Mouse (Mus musculus) adrenal gland, postnatal 4 days (tissue): ENCODE data around the gene Lhpp. TPM values are rescaled to one million over a fixed set of nuclear protein-coding genes. Genes with fewer than 3 reads are reported as not detected.

Source experiments
- DNase-seq, 2 experiments: peaks; one replicate each; pipeline ENCODE4 v3.0.0; 2021 to 2022; ENCODE audit warnings: low spot score in 2 of 2, mixed read lengths in 2 of 2
- total RNA-seq, 2 experiments: library from RNA; stranded (reverse); gene quantifications; 2 replicates each; pipeline ENCODE4 v1.2.3; 2021

Lhpp gene
- total RNA-seq, 2 experiments from 2014 or later, result 18.7 to 18.9 TPM

DNA sequence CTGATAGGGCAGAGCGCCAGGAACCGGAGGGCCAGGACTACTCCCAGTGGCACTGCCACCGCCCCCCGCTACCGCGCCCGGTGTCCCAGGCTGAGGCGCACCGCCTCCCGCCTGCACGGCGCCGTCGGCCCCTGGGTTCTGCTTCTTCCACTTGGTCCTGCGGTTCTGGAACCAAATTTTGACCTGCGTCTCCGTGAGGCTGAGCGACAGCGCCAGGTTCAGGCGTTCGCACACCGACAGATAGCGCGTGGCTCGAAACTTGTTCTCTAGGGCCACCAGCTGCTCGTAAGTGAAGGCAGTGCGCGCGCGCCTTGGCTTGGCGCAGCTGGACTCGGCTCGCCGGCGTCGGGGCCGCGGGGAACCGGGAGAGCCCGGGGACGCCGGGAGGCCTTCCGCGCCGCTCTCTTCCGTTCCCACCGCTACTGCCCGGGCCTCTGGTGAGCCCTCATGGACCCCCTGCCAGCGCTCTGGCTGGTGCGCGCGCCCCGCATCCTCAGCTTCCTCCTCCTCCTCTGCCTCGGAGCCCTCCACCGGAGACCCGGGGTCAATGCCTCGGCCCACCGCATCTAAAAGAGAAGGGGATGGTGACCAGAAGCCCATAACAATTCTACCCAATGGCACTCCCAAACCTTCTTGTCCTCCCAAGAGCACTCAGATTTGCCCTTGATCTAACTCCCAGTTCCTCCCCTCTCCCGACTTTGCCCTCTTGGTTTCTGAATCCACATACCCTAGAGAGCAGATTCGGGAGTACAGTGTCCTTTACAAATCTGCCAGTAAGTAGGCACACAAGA lies 13.0 kb upstream of the Lhpp start:
- DNase-seq, result no peak

DNA sequence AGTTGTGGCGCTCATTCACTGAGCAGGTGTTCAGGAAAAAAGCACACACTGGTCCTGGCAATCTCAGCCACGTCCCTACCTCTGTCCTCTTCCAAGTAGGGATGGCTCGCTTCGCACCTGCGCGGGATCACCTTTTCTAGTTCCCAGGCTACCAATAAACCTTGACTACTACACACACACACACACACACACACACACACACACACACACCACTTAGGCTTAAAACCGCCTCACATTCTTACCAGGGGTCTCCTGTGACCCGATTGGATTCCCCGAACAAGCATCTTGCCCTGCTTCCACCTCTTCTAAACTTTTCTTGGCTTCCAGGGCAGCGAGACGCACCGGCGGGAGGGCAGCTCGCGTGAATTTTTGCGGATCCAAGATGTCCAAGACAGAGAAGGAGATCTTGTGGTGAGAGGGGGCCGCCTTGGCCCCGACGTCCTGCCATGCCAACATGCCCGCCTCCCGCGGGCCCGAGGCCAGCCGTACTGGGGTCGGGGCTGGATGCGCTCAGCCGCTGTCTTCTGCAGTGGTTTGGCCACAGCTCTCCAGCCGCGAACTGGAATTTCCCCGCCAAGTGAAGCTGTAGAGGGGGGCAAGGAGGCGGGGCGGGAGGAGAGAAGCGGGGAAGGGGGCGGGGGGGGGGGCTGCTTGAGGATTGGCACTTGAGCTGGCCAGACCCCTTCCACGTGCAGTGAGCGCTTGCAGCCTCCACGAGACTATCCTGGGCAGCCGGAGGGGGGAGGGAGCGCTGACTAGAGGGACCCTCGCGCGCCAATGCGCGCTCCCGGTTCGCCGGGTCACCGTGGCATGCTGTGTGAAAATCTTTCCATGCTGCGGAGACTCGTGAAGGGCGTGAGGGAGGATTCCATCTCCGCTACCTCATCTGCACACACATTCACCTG lies 11.1 kb upstream of the Lhpp start, which contains the start of gene Nkx1-2:
Gene Nkx1-2 (minus strand): TSS at position 567 of the 905 bp plus-strand sequence.
- no peak for DNase-seq

DNA sequence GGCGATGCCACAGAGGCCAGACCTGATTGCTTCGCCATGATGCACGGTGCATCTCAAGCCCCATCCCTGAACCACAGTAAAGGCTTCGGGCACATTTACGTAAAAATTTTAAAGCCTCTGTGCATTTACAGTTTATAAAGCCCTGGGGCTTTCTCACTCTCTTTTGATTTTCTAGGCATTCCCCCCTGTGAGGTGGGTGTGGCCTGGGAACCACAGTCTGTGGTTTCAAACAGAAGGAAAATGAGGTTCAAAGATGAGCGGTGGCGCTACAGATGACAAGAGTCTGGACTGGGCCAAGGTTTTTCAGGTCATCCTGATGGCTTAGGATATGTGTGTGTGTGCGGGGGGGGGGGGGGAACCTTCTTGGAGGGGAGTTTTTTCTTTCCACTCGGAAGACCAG lies 10.4 kb upstream of the Lhpp start:
- no peak for DNase-seq

DNA sequence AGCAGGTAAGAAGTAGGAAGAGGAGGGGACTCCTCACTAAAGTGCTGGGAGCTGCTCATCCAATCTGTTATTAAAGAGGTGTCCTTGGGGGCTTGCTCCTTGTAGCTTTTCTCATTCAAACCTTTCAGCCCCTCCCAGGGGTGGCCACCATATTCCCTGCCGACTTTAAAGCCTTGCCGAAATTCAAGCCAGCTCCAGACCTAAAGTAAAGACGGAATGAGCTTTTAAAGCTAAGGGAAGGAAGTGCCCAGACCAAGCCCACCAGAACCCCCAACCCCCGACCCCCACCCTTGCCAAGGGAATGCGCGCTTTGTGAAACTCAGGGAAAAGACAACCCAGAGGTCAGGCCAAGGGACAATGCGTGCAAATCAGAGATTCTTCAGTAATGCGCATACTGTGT lies 9.5 kb upstream of the Lhpp start:
- no peak for DNase-seq

DNA sequence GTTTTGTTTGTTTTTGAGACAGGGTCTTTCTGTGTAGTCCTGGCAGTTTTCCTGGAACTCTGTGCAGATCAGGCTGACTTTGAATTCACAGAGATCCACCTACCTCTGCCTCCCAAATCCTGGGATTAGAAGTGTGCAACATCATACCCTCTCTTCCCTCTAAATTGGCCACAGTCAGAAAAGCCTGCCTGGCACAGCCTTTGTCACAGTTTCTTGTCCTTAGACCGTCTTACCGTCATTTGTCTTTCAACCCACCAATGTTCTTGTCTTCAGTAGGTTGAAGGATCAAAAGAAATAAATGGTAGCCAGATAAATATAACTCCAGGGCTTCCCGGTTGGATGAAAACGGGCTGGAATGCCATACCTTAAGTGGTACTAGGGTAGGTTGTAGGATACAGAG lies 5.7 kb upstream of the Lhpp start:
- DNase-seq, result no peak

DNA sequence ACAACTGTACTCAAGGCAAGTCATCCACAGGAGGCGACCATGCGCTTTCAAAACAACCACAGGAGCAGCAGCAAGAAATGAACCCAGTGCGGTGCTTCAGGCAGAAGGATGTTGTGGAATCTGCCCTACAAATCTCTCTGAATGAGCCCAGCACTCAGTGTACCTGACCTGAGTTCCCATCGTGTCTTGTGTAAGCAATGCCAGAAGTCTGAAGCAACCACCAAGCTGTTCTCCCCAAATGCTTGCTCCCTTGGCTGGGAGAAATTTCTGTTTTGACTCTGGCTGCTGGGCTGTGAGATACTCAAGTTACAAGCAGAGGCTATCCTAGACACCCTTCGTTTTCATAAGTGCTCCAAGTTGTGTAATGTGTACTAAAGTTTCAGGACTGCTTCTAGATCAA lies 4.7 kb upstream of the Lhpp start:
- DNase-seq, result no peak

DNA sequence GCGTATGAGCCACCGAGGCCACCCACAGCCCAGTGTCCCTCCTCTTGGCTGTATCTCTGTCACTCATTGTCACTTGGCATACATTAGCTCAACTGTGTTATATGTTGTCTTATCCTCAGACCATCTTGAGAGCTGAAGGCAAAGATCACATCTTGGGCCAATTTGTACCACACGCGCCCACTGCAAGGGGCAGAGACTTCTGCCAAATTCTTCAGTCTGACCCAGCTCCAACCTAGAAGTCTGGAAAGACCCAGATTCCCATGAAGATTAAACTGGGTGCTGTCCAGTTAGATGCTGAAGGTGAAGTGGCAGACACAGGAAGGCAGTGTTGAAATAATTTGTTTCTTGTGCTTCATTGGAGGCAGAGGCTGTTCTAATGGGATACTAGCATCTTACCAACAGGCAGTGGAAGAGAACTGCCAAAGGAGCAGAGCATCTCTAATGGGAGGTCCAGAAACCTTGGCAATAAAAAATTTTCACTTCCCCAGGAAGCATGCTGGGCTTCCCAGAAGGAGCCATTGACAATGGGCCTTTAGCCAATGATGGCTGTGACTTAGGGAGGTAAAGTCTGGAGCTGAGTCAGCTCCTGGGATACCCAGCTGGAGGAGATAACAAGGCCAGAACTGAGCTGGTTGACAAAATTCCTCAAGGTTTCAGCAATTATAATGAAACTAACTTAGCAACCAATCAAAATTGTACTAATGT lies 2.0 kb upstream of the Lhpp start:
- no peak for DNase-seq

DNA sequence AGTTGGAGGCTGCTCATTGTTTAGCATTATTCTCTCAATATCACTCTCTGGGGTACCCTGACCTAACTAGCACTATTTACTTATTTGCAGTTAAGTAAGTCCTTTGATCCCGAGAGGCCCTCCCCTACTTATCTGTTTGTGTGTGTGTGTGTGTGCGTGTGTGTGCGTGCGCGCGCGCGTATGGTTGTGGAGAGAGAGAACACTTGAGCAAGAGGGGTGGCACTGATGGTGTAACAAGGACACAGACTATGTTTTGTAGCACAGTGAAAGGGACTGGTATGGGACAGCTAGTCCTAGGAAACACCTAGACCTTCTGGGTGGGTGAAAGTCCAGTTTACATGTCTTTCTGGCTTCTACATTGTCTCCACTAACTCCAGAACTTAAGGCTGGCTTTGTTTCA lies 1.1 kb downstream of the Lhpp start:
- no peak for DNase-seq

DNA sequence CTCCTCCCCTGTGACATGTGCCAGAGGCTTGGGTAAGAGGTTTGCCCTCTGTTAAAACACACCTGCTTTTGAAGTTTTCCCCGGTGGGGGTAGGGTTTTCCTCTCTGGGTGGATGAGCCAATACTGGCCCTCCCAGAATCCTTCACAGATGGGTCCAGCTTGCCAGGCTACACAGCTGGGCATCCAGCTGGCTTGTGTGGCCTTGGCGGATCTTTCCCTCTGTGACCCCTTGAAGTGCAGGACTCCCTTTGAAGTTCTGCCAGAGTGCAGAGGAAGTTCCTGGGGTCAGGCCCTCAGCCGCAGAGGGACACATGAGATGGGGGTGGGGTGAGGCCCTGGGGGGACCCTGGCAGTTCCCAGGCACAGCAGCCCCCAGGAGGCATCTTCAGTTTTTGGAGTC lies 4.9 kb downstream of the Lhpp start:
- no peak for DNase-seq

DNA sequence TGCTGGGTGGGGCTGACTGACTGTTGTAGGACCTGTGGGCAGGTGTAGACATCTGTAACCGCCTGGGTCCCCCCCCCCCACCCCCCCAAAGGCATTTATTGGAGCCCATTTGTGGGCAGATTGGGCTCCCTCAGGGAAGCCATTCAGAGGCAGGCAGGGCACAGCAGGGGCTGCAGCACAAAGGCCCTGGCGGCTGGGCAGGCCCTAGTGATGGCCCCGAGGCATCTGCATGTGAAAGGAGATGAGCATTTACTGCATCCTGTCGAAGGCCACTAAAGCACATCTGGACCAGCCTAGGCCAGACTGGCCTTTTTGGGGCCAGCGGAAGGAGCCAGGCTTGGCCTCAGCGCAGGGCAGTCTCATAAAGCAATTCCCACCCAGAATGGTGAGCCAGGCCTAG lies 6.0 kb downstream of the Lhpp start:
- no peak for DNase-seq

DNA sequence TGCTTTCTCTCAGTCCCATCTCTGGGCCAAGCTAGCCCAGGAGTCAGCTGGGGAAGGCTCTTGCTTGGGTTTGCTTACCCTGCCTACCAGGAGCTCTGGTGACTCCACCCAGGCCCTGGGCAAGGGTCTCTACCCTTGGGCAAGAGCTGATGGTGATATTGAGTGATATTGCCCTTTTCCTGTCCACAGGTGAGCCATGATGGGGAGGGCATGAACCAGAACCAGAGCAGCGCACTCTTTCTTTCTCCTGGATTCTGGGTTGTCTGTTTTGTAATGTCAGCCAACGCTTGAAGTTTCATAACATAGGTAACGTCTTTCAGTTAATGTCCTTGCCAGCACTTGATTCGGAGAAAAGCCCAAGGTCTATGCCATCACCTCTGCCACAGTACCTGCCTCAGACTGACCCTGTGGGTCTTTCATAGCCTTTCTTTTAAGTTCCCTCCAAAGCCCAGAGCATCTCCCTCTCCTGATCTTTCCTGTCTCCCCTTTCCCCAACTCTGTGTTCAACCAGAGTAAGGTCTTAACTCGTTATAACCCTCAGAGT lies 6.7 kb downstream of the Lhpp start:
- DNase-seq, result no peak

DNA sequence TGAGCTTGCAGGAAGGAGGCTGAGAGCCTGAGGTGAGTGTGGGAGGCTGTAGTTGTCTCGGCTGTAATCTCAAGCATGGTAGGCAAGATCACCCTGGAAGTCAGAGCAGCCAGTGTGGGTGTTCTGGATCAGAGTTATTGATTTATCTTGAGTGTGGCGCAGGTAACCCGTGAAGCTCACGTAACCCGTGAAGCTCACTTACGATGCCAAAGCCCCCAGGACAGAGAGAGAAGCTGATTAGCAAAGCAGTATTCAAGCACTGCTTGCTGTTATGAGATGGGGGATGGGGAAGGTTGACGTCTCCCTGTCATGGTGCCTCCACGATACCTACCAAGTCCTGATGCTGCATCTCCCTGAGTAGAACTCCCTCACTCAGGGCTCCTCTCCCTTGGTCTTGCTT lies 9.1 kb downstream of the Lhpp start:
- no peak for DNase-seq

DNA sequence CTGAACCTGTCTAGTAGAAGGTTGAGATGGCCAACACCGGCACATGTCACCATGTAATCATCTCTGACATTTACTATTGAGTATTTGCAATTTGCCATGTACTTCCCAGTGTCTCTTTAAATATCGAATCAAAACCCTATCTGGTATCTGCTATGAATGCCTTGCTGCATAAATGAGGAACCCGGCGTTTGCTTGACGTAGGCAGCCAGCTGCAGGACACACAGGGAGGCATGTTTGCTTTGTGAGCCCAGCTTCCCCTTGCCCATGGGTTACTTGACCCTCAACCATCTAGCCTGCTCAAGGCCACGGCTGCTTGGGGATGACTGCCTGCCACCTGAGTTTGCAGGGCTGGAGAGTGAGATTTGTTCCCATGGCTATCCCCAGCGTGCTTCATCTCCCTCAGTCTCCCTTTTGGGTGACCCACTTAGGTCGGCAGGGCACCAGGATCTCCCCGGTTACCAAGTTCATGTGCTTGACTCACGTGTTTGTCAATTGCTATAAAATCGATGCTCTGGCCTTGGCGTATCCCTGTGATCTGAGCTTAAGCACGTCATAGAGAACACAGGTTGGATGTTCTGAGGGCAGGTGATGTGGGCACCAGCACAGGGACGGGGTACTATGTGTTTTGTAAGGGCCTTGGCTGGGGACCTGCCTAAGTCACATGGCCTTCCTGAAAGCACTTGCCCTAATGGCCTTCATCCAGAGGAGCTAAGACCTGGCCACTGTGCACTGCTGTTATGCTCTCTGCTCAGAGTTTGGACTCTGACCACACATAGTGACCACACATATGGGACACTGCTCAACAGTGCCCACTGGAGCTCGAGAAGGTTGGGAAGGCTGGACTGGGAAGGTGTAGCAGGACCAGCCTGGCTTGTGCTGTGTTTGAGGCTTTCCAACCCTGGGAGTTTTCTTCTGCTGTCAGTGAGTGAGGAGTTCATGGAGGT lies 9.8 kb downstream of the Lhpp start:
- no peak for DNase-seq

DNA sequence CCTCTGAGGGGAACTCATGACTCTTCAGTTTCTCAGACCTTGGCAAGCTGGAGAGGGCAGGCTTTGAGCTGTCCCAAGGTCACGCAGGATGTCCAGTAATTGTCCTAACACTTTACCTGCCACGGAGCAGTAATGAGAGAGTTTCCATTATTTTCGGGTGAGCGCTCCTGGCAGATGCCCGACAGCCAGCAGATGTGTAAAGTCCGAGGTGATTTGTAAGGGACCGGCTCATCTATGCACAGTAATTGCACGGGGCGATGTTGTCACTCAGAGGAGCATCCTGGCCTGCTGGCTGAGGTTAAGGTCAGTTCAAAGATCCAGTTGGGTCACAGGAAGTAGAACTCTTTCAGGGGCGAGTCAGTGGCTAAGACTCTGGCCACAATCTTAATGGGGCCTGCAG lies 13.7 kb downstream of the Lhpp start:
- DNase-seq, result no peak

DNA sequence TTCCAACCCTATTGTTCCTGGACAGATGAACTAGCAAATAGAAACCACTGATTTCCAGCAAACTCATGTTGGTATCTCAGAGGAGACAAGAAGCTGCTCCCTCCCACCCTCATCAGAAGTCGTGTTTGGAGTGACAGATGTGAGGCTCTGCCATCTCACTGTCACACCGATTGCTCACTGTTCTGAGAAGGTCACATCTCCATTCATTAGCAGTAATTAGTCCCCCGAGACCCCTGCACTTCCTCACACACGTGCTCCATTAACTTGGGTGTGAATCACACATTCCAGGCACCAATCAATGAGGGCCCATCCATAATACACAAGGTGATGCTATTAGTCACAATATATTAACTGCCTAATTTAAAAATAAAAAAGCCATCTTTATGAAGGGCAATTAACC lies 15.7 kb downstream of the Lhpp start:
- DNase-seq, result no peak

DNA sequence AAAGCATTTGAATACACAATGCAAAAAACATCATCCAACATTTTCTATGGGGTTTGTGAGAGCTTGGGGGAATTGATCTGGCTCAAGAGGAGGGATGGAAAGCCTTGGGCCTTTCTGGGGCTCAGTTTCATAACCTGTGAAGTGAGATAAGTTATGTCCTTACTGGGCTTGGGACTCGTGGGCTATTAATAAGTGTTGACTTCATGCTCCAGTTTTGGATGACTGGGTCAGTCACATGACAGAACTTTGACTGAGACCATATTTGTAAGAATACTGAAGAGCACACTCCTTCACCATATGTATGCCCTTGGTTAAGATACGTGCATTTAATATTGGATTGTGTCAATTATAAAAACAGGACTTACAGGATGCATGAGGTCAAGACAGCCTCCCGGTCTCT lies 17.0 kb downstream of the Lhpp start:
- DNase-seq, result no peak

DNA sequence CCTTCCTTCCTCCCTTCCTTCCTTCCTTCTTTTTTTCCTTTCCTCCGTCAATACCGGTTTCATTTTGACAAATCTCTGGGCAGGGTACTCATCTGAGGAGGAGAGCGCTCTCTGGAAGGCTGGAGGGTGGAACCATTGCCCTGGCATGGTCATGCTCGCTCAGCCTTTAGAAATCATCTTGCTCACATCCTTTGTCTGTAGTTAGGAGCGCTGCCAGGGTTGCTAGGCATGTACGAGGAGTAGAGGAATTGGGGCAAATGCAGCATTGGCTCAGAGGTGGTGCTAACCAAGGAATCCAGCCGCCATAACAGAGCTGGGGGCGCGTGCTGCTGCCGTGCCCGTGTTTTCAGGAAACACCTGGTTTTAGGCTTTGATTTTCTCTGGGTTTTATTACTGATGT lies 20.9 kb downstream of the Lhpp start:
- no peak for DNase-seq

DNA sequence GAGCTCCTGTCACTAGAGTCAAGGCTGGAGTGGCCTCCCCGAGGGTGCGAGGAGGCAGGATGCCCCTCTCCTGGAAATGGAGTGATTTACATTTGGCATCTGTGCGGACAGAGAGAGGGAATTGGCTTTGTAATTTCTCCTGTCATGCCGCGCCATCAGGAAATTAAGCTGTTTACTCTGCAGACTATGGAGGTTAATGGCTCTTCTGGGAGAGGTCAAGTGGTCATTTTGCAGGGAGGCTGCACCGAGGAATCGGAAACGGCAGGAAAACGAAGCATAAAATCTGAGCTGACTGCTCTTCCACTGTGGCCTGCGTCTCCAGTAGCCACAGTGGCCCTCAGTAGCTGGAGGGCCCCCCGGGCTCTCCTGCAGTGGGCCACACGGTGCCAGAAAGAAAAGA lies 26.9 kb downstream of the Lhpp start:
- no peak for DNase-seq

DNA sequence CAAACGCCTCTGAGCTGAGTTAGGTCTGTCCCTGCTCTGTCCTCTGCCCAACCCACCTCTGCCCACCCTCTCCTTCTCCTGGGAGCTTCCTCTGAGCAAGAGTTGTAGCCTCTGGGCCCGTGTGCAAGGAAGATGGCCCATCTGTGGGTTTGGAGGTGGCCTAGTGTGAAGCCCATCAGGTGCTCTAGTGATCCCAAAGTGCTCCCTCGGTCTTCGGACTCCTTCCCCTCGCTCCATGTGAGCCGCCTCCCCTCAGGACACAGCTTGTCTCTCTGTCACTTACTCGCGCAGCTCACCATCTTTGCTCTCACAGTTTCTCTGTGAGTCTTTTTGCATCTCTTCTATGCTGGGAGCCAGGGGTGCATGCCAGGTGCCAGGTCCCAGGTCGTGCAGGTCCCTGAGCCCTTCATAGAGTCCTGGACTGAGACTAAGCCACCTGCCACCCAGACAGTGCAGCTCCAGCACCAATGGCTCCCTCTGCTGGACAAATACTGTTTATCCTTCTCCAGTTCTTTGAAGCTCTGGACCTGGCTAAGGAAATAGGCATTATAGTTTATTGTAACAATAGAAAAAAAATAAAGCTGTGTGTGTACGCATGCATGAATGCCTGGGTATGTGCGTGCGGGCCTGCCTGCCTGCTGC lies 28.1 kb downstream of the Lhpp start:
- DNase-seq, result no peak

DNA sequence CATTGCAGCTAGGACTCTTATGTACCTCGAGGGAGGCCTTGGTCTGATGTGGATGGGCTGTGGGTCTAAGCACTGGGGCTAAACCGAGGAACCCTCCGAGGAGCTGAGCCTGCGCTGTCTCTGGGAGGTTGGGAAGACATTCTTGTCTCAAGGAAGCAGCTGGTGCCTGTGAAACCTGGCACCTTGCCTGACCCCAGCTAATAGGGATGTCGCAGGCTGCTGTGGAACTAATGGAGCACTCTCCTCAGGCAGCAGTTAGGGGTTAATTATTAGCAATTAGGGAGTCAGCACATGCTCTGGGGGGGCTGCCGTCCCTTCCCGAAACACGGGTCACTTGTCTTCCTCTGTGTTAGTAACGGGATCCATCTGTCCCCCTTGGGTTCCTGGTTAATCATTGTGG lies 30.5 kb downstream of the Lhpp start:
- DNase-seq, result no peak
